Mouse (Mus musculus) liver, adult (tissue): ENCODE data around the gene Nek6.

Experiments used
- GATA4 ChIP-seq: IDR thresholded peaks from 2 replicates; pipeline ENCODE4 v1.6.1; 2014; ENCODE audit warnings: mild to moderate bottlenecking, low read length; ENCODE audit not compliant: insufficient replicate concordance

Nek6 gene

DNA sequence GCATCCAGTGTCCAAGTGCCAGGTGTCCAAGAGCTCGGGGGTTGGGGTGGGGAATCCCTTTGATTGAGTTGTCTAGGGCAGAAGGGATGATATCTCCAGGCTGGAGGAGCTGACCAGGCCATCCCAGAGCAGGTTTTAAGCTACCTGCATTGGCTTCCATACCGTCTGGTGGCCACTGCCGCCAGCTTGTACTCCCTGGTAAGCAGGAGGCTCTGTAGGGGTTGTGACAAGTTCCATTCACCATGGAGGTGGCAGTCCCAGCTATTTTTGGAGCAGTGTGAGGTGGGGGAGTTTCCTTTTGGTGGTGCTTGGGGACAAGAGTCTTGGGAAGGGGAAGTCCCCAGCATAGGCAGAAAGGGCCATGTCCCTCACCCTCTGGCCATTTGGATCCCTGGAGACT is 29.7 kb downstream of the Nek6 start:
- TF ChIP-seq GATA4, result no peak

DNA sequence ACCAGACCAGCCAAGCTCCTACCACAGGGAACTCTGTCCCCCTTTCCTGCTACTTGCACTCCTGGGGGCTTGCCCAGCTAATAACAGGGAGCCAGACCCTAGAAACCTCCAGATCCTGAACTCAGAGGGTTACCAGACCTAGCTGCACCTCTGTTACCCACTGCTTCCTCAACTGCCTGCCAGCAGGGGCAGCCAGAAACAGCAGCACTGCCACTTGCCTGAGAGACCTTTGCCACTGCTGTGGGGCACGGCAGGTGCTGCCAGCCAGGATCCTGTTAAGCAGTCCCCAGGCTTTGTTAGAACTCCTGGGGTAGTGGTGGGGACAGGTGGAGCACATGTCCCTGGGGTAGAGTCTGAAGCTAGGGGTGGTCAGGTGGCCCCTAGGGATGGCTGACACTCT is 30.1 kb downstream of the Nek6 start:
- no peak for TF ChIP-seq GATA4

DNA sequence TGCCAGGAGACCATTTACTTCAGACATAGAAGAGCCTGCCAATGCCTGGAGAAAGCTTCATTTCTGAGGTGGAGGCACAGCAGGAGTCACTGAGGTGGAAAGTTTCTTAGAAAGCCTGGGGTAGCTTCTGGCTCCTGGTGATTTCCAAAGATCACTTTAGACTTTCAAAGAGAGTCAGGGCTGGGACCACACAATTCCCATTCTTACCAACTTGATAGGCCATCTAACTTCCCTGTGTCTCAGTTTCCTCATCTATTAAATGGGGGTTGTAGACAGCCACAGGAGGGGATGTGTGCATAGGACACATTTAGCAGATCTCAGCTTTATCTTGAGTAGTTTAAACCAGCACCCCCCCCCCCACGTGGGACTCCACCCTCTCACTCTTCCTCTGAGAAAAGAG is 30.9 kb downstream of the Nek6 start:
- no peak for TF ChIP-seq GATA4

DNA sequence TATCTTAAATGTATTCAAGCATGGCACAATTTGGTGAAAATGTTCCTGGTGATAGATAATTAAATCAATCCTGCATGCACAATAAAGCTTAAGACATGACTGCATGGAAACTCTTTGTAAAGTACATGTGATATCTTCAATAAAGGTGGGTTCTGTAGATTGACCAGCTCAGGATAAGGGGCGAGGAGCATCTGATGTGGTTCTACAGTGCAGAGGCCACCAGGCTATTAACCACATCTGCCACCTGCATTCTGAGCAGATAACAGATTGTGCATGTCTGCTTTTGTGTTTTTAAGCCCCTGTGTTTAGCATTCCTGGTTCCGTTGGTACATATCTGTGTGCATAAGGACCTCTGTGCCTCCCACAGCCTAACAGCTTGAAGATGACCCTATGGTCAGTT is 31.7 kb downstream of the Nek6 start:
- TF ChIP-seq GATA4, result no peak

DNA sequence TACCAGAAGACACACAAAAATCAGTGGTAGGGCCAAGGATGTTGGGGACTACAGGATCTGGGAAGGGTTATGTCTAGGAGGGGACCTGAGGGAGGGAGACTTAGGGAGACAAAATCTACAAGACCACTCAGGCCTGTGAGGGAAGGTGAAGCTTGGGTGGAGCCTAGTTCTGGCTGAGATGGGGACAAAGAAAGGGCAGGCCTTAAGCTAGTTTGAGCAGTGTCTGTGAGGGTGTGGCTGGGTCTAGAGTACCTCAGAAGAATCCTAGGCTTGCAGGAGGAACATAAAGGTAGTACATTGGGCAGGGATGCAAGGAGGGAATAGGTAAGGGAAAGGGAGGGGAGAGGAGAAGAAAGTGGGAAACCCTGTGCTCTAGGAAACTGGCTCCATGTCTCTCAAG is 32.9 kb downstream of the Nek6 start:
- no peak for TF ChIP-seq GATA4

DNA sequence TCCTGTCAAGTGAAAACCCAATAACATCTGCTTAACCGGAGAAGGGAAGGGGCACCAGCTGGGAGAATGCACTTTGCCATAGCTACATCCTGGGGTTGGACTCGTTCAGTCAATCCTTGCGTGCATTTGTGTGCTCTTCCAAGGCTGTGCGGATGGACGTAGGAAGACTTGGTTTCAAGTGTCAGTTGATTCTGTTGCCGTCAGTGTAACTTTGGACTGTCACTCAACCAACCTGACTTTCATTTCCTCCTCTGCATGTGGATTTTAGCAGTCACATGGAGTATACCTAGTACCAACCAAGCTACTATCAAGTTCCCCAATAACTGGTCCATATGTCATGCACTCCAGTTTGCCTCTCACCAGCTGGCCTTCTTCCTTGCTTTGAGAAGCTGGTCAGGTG is 33.5 kb downstream of the Nek6 start:
- TF ChIP-seq GATA4, result no peak

DNA sequence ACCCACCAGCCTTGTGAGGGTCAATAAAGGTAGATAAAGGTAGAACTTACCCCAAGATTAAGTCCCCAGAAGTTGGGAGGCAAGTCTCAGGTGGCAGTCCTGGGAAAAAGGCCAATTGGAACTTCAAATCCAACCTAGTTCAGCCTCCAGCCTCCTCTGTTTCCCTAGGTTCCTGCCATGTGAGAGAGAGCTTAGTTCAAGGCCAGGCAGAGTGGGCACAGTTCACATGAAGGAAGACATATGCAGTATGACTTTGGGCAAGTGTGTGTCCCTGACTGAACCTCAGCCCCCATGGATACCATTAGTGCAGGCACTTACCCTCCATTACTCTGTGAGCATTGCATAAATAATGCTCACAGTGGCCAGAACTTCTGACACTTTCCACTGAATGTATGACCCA is 34.3 kb downstream of the Nek6 start:
- TF ChIP-seq GATA4, result no peak

DNA sequence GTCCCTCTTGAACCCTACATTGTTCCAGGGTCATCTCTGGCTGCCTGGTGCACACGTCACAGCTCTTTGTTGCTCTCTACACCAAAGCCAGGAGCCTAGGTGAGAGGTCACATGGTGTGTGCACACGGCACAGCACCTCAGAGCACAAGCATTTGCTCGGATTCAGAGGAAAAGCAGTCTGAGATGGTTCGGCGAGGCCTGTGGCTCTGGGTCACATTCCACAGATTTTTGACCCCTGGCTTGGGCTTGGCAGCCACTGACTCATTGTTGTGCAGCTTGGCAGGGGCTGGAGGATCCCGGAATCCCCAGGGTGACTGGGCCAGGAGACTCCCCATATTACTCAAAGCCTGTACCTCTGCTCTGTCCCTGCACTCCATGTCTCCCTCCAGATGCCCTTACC is 34.8 kb downstream of the Nek6 start:
- no peak for TF ChIP-seq GATA4

DNA sequence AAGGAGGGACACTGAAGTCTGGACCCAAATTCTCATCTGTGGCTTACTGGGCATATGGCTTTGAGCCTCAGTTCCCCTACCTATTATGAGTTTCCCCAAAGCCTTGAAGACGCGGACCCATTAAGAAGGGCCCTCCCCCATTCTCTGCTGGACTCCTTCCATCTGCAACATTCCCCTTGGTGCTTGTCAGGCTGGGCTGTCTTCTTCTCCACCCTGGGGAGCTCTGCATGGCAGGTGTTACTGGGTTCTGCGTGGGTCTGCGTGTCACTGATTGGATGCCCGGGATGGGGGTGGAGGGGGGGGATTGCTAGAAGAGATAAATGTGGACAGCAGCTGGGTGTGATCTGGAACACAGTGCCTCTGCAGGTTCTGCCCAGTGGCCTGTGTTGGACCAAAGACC is 35.3 kb downstream of the Nek6 start:
- TF ChIP-seq GATA4, result no peak

DNA sequence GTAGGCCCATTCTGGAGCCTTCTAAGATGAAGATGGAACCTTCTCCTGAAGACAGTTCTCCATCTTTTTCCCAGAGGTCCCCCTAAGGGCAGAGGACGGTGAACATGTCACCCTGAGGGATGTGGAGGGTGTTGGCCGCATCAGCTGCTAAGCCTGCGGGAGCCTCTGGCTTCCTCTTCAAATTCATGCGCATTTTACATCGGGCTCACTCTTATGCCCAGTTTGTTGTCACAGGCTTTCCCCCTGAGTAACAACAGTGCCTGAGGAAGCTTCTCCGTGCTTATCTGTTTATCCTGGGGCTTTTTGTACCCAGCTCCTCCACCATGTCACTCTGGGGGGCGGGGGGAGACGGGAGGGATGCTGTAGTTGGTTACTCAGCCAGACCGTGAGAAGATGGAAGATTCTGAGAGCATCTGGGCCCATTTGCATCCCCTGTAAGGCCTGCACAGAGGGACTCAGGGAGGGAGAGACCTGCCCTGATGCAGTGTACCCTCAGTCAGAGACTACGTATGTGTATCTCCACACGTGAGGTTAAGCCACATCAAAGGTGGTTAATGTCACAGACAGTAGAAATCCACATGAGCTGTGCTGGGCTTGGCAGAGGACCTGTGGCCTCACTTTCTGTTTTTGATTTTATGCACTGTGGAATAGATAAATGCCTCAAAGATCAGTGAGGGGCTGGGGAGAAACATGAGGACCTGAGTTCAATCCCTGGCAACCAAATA is 36.5 kb downstream of the Nek6 start:
- no peak for TF ChIP-seq GATA4

DNA sequence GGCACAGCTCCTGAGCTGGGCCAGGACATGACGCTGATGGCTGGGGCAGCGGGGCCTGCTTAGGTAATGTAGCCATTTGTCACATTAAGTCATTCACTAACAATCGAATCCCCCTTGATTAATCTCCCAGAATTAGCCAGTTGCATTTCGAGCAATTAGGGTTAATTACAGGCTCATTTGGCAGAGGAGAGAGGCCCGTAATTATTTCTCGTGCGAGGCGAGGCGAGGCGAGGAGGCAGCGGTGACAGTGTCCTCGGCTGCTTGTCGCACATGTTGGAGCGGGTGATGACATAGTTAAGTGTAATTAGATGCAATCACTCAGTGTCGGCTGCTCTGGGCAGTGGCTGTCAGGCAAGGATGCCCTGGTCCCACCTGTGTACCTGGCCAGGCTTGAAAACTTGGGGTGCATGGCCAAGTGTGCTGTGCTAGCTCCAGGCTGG is 40.6 kb downstream of the Nek6 start:
- no peak for TF ChIP-seq GATA4

DNA sequence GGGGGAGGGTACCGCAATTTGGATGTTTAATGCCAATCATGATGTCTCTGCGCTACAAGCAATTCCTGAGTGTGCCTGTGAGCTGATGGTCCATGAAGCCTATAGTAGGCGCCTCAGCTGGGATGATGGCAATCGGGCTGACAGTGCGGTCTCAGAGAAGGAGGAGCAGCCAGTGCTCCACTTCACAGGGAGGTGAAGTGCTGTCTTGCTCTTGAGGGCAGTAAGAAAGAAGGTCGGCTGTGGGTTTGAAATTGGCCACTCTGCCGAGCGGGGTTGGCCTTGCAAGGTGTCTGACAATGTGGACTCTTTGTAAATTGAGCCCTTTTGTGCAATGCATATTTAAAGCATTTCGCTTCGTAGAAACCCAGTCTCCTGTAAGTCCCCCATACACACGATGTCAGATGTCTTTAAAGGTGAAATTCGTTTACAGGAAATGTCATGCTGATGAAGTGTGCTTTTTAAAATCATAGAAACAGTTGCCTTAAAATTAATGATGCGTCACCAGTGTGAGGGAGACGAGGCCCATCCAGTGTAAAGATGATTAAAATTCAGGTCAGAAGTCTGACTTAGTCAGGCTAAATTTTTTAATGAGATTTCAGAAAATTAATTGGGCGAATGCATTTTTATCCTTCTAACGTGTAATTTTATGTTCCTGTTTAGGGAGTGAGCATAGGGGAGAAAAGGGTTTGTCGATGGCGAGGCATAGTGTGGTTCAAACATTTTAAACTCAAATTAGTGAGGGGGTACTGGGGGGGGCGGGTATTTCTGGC is 43.0 kb downstream of the Nek6 start:
- no peak for TF ChIP-seq GATA4

DNA sequence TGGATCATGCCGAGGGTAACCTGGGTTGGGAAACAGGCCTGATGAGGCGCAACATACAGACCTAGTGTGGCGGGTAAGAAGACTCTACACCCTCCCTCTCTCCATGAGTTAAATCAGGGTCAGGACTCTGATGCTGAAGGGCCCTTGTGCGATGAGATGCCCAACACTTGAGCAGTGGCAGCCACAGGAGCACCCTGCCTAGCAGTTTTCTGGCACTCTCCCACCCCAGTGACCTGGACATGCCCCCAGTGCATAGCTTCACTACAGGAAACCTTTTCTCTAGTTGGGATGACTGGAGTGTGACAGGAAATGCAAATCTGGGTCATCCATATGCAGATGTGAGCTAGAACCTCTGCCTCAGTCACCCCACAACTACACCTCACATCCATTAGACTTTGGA is 44.2 kb downstream of the Nek6 start:
- no peak for TF ChIP-seq GATA4

DNA sequence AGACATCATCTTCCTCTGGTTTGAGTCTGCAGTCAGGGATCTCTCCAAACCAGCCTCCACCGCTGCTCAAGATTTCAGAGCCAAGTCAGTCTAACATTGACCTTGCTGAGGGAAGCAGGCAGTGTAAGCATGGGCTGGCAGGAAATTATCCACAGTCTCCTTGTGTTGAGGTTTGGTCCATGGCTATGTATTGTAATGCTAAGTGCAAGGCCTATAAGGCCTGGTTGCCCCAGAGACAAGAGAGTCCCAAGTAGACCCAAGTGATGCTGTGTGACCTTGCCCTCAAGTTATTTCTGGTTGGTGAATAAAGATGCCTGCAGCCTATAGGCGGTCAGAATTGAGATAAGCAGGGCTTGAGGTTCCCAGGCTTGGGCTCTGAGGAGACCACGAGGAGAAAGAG is 45.3 kb downstream of the Nek6 start:
- no peak for TF ChIP-seq GATA4

DNA sequence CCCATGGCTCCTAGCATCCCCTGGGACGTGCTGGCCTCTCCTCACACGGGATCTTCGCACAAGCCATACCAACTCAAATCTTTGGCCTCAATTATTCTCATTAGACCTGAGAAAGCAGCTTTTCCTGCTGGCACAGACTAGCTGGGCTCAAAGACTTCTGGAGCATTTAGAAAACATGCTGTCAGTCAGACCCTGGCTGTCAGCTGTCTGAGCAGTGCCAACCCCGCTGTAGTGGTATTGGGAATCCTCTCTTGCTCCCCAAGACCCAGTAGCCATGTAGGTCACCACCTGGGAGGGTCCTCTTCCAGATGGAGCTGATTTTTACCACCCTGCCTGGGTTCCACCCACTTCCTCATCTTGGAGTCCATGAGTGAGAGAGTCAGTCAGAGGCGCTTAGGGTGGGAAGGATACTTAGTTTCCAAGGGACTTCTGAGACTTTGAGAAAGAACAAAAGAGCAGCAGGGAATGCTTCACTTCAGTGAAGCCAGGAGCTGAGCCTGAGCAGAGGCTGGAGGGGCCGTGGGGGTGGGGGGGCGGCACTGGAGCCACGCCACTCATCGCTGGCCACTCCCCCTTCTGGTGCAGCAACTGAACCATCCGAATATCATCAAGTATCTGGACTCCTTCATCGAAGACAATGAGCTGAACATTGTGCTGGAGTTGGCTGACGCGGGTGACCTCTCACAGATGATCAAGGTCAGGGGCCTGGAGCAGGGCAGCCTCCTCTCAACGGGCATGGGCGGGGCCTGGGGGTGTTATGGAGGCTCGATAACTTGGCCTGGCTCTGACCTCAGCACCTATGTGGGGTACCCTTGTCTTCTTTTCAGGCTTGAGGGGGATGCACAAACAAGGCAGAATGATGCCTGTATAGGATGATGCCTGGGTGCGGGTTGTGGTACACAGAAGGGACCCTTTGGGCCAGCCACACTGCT is 49.1 kb downstream of the Nek6 start:
- no peak for TF ChIP-seq GATA4

DNA sequence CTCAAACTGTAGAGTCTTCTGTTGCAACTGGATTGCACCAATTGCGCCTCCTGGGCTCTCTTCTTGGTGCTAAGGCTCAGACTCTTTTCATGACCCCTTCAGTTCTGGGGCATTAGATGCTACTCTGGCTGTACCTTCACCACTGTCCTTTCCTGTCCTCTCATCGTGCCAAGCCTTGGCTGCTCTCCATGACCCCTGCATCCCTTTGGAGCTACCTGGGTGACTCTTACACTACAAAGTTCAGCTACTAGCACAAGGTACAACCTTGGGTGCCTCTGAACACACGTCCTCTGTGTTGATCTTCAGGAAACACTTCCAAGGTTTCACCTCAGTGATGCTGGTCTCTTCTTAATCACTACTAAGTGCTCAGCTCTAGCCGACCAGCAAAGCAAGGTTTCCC is 51.2 kb downstream of the Nek6 start:
- TF ChIP-seq GATA4, result no peak

DNA sequence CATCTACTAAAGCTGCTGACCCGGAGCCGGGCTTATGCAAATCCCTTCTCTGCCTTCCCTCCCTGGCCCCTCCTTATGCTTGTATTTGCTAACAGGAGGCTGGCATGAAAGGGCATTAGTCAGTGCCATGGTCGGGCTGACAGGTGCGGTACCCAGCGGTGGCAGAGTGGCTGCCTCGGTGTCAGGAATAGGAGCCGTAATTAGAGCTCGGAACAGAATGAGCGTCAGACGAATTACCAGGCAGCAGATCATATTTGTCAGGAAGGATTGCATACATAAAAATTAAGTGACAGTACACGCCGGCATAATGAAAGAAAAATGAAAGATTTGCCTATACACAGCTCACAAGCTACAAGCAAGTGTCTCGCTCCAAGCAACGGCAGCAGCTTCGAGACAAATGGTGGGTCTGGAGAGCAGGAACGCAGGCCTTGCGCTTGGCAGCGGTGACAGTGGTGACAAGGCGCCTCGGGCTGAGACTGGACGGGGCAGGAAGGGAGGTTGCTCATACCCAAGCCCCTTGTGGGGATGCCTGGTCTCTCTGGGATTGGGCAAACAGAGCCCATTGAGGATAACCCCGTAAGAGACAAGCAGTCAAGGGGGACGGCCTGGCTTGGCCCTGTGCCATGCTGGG is 60.6 kb downstream of the Nek6 start:
- no peak for TF ChIP-seq GATA4
